17 mouse cellular contexts compared by ENCODE assay signal in genomic region chr2:34150560-34150959, GRCm38 (mm10).
"Had no signal": no experiment of that assay in that cellular context is flagged by ENCODE, and none has a peak within 500 bp of the region (broad histone marks: within the 10 kb centered on the region; RNA-seq: fewer than 3 reads in every experiment).

No protein-coding gene starts in this region.

- H3K9ac ChIP-seq: liver, embryonic 13.5 days; lung, embryonic 14.5 days; midbrain, embryonic 12.5 days; midbrain, embryonic 15.5 days; neural tube, embryonic 13.5 days had no signal

- H3K27me3 ChIP-seq: liver, embryonic 13.5 days; midbrain, embryonic 15.5 days; neural tube, embryonic 13.5 days had no signal

- H3K4me1 ChIP-seq: liver, embryonic 13.5 days; midbrain, embryonic 12.5 days had no signal

- H3K4me3 ChIP-seq: layer of hippocampus, adult 2 months; left cerebral cortex, adult 2 months; liver, embryonic 13.5 days; midbrain, embryonic 12.5 days; midbrain, embryonic 15.5 days; neural tube, embryonic 13.5 days had no signal

- H3K36me3 ChIP-seq: liver, embryonic 13.5 days; midbrain, embryonic 12.5 days; midbrain, embryonic 15.5 days; neural tube, embryonic 13.5 days had no signal

- H3K27ac ChIP-seq: kidney, postnatal 0 days; layer of hippocampus, adult 2 months; left cerebral cortex, adult 2 months; liver, embryonic 13.5 days; midbrain, embryonic 12.5 days; midbrain, embryonic 15.5 days; neural tube, embryonic 13.5 days had no signal

- H3K4me2 ChIP-seq: liver, embryonic 13.5 days; lung, embryonic 14.5 days; midbrain, embryonic 12.5 days; midbrain, embryonic 15.5 days; neural tube, embryonic 13.5 days had no signal

- DNase-seq: kidney, adult 18-20 months; kidney, adult 9 months; kidney, postnatal 25 days; layer of hippocampus, adult 9-11 months; liver, embryonic 13.5 days; lung, embryonic 14.5 days; lung, postnatal 14 days; lung, postnatal 4 days; retina, postnatal 1 day; thymus, adult 18-20 months; thymus, postnatal 36 days had no signal

- ATAC-seq: midbrain, embryonic 15.5 days had no signal

- H3K9me3 ChIP-seq: liver, embryonic 13.5 days; midbrain, embryonic 12.5 days; midbrain, embryonic 15.5 days; neural tube, embryonic 13.5 days had no signal
